Mouse (Mus musculus): ENCODE measurements around the gene Rdh16f1.

Gene Rdh16f1

DNA sequence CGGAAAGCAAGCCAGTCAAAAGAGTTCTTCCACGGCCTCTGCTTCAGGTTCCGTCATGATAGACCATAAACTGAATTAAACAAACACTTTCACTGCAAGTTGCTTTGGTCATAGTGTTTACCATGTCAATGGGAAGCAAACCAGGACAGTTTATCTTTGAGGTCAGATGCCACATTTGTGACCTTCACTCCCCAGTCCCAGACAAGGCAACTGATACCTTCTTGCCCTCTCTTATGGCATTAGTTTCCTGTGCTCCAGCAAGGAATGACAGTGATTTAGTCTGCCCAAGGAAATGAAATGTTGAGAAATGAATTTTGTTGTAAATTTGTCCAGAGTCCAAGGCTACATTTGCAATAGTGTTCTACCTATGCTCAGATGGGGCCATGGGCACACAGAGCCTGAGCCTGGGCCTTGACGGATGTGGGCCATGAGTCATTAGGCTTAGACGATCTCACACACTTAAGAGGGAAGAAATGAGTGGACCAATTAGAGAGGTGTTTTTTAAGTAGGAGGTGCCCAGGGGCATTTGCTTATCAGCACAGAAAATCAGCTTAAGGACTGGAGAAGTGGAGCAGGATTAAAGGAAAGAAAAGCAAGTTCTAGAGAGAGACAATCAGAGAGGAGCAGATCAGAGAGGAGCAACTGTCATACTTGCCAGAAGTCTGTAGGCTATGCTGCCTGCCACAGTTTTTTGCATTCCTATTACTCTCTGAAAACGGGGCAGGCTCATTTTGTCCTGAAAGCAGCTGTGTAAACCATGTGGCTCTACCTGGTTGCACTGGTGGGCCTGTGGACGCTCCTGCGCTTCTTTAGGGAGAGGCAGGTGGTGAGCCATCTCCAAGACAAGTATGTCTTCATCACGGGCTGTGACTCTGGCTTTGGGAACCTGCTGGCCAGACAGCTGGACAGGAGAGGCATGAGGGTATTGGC, at the start of gene Rdh16f1, which contains the start of gene Rdh1:
TSS of gene Rdh16f1 (plus strand) at position 607 of the 930 bp plus-strand sequence.
TSS of gene Rdh1 (plus strand) at position 541 of the 930 bp plus-strand sequence.
- DNase-seq (ENCODE audit: extremely low read depth, low read depth), result no peak

DNA sequence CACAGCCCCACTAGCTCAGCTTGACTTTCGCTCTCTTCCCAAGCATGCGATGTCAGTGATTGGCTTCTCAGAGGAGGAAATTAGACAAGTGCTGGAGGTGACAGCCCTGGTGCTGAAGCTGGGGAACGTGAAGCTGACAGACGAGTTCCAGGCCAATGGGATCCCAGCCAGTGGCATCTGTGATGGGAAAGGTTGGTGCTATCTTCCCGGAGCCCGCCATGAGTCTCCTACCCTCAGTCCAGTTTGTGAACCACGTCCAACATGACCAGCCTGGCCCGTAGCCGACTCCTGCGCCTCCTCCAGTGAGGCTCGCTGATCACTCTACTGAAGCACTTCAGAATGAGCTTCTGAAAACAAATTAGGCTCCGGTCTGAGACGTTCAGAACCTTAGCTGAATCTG, 49.3 kb upstream of the Rdh16f1 start:
- DNase-seq (ENCODE audit: extremely low read depth, low read depth), result no peak

DNA sequence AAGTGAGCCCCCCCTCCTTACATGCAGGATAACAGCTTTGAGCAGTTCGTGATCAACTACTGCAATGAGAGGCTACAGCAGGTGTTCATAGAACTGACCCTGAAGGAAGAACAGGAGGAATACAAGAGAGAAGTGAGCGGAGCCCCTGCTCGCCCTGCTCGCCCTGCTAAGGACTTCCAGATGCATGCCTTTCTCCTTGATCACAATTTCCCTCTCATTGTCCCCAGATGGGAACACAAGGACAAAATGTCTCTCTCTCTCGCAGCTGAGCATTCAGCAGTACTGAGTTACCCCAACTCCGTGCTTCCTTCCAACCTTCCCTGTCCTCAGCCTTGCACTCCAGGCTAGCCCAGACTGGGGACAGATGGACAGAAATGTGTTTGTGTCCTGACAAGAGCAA, 46.9 kb upstream of the Rdh16f1 start:
- DNase-seq (ENCODE audit: extremely low read depth, low read depth), result no peak

DNA sequence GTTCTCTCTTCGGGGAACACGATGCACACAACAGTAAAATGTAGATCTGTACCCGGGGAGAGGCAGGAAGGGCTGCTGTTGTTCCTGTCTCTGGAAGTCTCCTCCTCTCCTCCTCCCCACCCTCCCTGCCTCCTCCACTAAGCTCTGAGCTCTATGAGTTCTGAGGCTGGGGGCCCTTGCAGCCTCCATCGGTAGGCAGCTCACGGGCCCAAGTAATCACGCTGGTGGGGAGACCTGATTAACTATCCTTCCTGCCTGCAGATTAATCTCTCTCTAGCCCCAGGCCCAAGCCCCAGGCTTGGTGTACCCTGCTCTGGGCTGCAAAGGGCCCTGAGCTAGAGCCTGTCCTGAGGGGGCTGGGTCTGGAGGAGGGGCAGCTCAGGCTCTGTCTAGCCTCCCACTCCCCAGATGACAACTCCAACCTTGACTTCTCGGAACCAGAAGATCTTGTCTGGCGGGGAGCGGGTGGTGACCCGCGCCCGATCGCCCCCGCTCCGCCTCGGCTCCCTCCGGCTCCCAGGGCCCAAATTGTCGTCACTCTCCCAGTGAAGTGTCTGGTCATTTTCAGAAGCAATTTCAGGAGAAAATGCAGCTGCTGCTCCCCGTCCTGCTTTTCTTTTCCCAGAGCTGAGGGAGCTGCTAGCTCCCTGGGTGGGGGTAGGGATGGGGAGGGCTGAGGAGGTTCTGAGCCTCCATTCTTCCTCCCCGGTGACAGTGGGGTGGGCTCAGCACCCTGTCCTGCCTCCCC, 37.7 kb upstream of the Rdh16f1 start:
- no peak for DNase-seq (ENCODE audit: extremely low read depth, low read depth)

DNA sequence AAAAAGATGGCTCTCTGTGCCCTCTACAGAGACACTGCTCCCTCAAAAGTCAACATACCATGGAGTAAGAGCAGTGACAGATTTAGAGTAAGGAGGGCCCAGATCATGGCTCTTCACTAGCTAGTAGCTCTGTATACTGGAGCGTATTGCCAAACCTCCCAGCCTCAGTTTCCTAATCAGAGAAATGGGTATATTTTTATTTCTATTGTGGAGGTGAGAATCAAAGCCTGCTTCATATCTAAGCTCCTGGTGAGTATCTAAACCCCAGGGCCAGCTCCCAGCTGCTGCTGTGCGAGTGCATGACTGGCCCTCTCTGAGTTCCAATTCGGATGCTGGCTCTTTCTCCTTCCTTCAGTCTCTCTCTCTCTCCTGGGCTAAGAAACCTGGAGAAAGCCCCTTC, 35.4 kb upstream of the Rdh16f1 start, which contains the start of gene Tac2:
TSS of gene Tac2 (plus strand) at position 301 of the 400 bp plus-strand sequence.
- DNase-seq (ENCODE audit: extremely low read depth, low read depth), result no peak

DNA sequence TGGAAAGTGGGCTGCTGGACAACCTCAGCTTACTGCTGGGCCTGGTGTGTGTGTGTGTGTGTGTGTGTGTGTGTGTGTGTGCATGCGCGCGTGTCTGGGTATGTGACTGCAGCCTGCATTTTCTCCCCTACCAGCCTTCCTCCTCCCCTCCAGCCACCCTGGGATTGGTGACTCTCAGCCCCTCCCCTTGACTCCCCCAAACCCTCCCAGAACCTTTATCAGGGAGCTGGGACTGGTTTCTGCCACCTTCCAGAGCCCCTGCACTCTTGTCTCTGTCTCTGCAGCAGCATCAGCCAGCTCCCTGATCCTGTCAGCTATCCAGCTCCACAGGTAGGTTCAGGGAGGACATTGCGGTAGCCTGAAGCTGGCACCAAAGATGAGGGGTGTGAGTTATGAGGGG, 34.5 kb upstream of the Rdh16f1 start:
- no peak for DNase-seq (ENCODE audit: extremely low read depth, low read depth)

DNA sequence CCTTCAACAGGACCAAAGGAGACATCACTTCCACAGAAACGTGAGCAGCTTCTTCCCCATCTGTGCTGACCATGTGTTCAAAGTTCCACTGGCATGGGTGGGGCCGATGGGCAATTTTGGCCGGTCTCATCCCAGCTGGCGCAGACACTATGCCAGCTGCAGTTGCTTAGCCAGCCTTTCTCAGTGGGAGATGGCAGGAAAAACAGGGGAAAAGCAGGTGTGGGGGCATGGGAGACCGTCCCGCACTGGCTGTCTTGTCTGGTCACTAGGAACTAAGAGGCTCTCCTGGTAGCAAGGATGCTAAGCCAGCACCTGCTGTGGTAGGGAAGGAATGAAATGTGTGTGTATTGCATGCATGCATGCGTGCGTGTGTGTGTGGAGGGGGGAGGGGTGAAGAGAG, 31.1 kb upstream of the Rdh16f1 start:
- DNase-seq (ENCODE audit: extremely low read depth, low read depth), result no peak

DNA sequence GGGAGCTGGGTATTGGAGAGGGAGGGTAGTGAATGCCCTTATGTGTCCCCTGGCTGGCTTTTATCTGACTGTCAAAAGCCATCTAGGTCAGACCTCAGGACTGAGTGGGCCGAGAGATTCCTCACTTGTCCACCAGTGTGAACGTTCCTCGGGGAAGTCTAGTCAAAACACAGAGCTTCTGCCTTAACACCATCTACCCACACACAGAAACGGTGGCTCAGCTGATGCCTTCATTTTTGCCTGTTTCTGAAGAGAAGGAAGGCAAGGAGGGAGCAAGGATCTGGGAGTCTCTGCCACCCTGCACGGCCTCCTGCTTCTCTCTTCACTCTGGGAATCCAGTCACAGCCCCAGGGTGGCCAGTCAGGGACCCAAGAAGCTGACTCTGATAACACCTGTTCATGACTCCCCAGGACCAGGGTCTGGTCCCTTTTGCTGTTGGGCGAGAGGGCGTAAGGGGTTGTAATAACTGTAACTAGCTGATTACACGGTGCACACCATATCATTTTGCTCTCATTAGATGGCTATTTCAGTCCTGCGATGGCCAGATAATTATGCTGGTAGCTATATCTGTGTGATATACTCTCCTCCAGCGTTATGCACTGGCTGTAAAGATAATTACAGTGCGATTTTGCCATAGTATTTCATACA, 29.2 kb upstream of the Rdh16f1 start:
- DNase-seq (ENCODE audit: extremely low read depth, low read depth), result no peak

DNA sequence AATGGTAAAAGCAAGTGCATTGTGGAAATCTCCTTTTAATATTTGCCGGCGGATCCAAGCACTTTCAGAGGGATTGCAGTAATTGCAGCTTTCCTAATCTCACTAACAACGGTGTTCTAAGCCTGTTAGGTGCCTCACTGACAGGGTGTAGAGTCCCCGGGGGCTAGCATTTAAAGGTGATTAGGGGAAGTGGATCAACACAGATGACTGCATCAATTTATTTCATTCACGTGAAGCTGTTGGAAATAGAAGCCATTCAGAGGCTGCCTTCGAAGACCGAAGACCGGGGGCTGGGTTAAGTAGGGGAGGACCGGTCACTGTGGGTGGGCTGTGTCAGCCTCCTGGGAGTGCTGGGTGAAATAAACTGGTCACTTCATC, 28.7 kb upstream of the Rdh16f1 start:
- DNase-seq (ENCODE audit: extremely low read depth, low read depth), result no peak

DNA sequence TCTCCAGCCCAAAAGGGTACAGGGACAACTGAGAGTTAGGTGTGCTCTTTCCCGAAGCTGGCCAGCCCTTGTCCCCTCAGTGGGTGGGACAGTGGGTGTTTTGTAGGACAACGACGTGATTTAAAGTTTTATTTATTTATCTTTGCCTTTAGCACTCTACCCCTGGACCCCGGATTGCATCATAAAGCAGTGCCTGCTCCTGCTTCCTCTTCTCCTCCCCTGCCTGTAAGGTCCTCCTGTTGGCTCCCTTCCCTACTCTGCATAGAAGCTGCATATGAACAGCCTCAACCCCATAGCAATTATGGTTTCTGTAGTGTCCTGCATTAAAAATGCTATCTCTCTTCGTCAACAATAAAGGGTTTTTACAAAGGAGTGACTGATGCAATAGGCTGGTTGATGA, 28.2 kb upstream of the Rdh16f1 start:
- no peak for DNase-seq (ENCODE audit: extremely low read depth, low read depth)

DNA sequence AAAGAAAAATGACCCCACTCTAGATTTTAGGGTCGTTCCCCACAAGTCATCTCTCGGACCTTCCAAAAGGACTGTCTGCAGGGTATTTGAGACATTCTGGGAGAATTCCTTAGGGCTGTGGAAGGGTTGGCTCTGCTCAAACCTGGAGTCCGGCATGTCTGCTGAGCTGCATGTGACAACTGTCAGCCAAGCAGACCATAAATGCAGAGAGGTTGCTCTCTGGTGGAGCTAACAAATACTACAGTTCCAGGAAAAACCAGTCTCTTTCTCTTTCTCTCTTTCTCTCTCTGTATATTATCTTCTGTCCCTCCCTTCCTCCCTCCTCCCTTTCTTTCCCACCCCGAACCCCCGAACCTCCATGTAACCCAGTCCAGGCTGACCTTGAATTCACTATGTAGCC, 25.2 kb upstream of the Rdh16f1 start:
- DNase-seq (ENCODE audit: extremely low read depth, low read depth), result no peak

DNA sequence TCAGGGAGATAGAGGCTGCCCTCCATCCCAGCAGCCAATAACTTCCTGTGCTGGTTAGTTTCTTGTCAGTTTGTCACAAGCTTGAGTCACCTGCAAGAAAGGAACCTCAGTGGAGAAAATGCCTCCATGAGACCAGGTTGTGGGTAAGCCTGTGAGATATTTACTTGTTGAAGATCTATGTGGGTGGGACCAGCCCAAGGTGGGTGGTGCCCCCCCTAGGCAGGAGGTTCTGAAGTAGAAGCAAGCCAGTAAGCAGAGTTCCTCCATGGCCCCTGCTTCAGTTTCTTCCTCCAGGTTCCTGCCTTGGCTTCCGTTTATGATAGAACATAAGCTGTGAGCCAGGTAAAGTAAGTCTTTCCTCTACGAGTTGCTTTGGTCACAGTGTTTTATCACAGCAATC, 23.3 kb upstream of the Rdh16f1 start:
- DNase-seq (ENCODE audit: extremely low read depth, low read depth), result no peak

DNA sequence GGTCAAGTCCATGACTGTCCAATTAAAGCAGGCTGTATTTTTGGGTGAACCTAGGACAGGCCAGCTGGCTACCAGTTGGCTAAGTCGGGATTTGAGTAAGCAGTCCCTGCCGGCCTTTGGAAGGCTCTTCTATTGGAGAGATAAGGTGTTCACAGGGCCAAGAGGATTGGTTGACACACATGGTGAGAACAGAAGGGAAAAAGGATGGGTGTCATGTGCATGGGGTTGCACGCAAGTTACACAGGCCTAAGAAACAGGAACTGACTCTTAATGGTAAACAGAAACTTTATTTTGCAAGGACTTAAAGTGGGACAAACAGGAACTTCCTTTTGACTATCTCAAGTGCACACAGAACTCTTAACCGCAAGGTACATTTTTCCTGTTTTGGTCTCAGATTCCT, 22.7 kb upstream of the Rdh16f1 start:
- peak; percentile 88 for DNase-seq (ENCODE audit: extremely low read depth, low read depth)

DNA sequence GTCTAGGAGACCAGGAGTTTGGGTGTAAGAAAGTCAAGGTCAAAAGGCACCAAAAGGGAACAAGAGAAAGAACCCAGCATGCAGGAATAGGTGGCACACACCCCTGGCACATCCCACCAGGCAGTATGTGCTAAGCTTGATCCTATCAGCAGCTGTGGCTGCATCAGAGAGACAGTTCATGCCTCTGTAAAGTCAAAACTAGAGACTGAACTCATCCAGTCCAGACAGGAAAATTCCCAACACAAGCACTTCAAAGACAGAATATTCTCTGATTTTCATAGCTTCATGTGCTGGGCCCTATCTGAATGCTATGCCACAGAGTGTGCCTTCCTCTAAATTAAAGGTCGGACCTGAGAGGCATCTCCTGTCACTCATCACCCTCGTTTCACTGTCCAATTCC, 22.0 kb upstream of the Rdh16f1 start:
- DNase-seq (ENCODE audit: extremely low read depth, low read depth), result no peak

DNA sequence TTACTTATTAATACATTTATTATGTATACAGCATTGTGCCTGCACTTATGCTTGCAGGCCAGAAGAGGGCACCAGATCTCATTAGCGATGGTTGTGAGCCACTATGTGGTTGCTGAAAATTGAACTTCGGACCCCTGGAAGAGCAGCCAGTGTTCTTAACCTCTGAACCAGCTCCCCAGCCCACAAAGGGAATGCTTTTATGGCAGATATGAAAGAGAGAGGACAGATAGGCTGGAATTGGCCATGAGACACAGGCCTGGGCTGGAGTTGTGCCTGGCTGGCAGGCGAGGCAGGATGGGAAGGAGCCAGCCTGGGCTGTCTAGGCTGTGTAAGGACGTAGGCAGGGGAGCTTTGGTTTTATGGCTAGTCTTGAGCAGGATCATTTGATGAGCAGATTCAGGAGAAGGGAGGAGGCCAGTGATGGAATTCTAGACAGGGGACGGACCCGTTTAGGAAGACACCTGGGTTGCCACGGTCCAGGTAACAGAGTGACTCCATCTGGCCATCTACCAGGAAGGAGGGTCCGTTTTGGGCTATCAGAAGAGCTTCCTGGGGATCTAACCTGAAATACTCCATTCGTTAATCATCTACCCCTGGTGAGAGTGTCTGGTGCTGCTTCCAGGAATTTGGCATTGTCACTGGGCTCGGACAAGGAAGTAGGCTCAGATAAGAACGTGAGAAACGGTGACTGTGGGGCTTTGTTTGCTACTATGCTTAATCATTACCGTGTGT, 21.3 kb upstream of the Rdh16f1 start:
- peak; percentile 70 for DNase-seq (ENCODE audit: extremely low read depth, low read depth)

DNA sequence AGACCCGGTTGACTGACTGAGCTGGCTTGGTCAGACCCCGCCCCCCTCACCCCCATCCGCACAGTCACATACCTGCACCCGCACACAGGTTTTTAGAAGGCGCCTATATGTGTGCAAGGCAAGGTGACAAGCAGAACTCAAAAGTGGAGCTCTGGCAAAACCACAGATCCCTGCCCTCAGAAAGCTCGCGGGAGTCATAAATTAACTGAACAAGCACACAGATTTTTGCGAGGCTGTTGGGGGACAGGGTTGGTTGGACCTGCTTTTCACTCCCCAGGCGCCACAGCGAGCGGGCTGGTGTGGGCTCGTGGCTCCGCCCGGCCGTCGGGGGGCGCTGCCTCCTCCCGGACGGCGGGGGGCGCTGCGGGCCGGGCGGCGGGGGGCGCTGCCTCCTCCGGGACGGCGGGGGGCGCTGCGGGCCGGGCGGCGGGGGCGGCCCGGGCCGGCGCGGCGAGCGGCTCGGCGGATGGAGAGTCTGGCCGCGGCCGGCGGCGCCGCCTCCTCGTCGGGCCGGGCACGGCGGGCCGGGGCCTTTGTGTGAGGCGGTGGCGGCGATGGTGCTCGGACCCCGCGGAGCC, 20.4 kb upstream of the Rdh16f1 start, which contains the start of gene Zbtb39:
TSS of gene Zbtb39 (plus strand) at position 456 of the 578 bp plus-strand sequence.
- no peak for DNase-seq (ENCODE audit: extremely low read depth, low read depth)

DNA sequence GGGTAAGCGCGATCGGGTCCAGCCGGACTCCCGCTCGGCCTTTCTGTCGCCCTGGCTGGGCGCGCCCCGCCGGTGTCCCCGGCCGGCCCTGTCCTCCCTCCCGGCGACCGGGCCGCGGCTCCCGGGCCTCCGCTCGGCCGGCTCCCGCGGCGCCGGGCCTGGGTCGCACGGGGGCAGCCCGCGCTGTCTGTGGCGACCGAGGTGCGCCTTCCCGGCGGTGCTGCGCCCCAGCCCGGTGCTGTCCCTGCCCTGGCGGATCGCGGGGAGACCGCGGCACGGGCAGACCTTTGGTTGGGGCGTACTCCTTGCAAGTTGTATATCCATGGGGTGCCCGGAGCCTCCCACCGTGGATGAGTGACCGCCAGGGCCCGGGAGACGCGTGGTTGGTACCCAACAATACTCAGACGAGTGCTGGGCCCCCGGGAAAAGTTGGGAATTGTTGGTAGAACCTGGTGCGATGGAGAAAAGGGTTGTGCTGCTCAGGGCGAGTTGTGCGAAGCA, 19.9 kb upstream of the Rdh16f1 start:
- no peak for DNase-seq (ENCODE audit: extremely low read depth, low read depth)

DNA sequence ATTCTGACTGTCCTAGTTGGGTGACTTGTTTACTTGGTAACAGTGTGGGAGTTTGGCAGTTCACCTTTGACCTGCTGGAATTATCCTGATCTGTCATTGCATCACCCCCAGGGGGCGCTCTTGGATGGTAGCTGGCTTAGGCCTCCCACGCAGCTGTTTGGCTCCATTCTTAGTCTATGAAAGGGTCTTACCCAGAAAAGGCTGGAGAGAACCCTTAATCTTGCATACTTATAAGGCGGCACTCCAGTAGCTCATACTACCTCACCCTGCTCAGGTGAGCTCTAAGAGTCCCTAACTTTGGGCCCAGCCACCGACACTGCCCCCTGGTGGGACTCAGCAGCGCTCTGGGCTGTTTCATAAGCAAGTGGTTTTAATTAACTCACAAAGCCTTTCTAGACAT, 14.9 kb upstream of the Rdh16f1 start:
- DNase-seq (ENCODE audit: extremely low read depth, low read depth), result no peak

DNA sequence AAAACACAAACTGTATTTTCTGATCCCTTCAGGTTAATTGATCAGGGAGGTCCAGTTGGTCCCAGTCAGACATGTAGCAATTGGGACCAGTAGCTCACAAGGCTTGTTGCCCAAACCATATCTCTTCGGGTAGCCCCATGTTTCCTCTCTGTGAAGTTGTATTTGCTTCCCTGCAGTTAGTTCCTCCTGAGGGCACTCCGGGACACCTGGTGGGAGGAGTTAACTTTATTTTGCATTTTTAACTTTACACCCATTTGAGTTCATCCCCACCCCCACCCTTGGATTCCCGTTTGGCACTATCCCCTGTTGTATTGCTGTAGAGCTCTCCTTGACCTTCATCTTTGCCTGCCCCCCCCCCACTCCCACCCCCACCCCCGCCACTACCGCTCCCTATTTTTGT, 13.7 kb upstream of the Rdh16f1 start:
- DNase-seq (ENCODE audit: extremely low read depth, low read depth), result no peak

DNA sequence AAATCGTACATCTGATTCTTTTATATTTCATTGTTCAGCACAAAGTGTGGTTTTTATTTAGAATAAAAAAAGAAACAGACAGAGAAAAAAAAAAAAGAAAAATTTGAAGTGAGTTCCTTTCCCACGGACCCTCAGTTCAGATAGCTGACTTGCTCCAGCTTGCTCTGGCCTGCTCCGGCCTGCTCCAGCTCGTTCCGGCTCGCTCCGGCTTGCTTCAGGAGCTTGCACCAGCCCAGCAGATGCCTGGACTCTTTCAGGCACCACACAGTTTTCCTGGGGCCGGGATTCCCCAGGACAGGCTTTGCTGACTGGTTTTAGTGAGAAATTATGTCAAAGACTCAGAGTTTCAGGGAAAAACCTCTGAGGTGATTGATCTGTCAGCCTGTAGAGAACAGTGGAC, 12.3 kb upstream of the Rdh16f1 start:
- DNase-seq (ENCODE audit: extremely low read depth, low read depth), result no peak
